22 mouse cellular contexts compared by ENCODE assay signal in the genomic region with DNA sequence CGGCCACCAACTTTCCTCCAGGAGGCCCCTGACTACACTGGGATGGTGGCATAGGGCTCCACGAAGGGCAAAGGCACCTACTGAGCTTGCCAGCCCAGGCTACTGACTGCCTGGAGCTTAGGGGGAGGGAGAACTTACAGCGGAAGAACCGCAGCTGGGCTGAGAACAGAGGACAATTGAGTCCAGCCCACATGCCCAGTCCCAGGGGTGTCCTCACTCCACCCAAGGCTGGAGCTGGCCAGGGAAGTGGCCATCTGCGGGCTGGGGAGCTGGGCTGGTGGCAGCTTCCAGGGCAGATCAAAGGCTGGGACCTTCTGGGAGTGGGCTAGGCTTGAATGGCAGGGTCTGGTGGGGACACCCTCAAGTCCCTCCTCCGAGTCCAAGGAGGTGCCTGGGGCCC. TPM values are rescaled to one million over a fixed set of nuclear protein-coding genes. Genes with fewer than 3 reads are reported as not detected.
DNase-seq lines count a peak whose midpoint lies in the region; ATAC-seq and TF ChIP-seq lines count a peak whose summit lies in the region.
"Had no signal": no experiment of that assay in that cellular context is flagged by ENCODE, and none has a peak within 500 bp of the region (broad histone marks: within the 10 kb centered on the region; RNA-seq: fewer than 3 reads in every experiment).

No protein-coding gene starts in this region.

- peaks cover 21% of the 10 kb centered on the region for H3K4me1 ChIP-seq in heart, embryonic 13.5 days
- H3K4me1 ChIP-seq in limb, embryonic 12.5 days (replicated peaks): no peaks in the 10 kb centered on the region
- no peaks in the 10 kb centered on the region for H3K4me1 ChIP-seq in stomach, postnatal 0 days (replicated peaks; ENCODE audit: control insufficient read depth, insufficient read depth)
- H3K4me1 ChIP-seq: lung, embryonic 15.5 days; midbrain, embryonic 12.5 days had no signal

- no peak for TF ChIP-seq CTCF in stomach, postnatal 0 days (IDR thresholded peaks at IDR 0.05; ENCODE audit: low read depth)

- no peak for ATAC-seq in heart, embryonic 13.5 days (ENCODE audit: extremely low read depth, insufficient number of reproducible peaks, low FRiP score, low TSS enrichment)
- ATAC-seq in limb, embryonic 12.5 days (ENCODE audit: insufficient number of reproducible peaks, insufficient read depth, low FRiP score, low TSS enrichment, low read depth): no peak
- no peak for ATAC-seq in stomach, postnatal 0 days (ENCODE audit: low FRiP score, low TSS enrichment)

- no peak for TF ChIP-seq EP300 in stomach, postnatal 0 days (optimal IDR thresholded peaks at IDR 0.05)

- no peak overlapping the region for H3K4me3 ChIP-seq in heart, embryonic 13.5 days
- H3K4me3 ChIP-seq in limb, embryonic 12.5 days (replicated peaks): no peak overlapping the region
- no peak overlapping the region for H3K4me3 ChIP-seq in stomach, postnatal 0 days (ENCODE audit: low read depth, low read length)
- H3K4me3 ChIP-seq: lung, embryonic 15.5 days; midbrain, embryonic 12.5 days; neural tube, embryonic 15.5 days had no signal

- H3K27me3 ChIP-seq in heart, embryonic 13.5 days (replicated peaks): no peaks in the 10 kb centered on the region
- H3K27me3 ChIP-seq in limb, embryonic 12.5 days: no peaks in the 10 kb centered on the region
- no peaks in the 10 kb centered on the region for H3K27me3 ChIP-seq in stomach, postnatal 0 days (ENCODE audit: control insufficient read depth, insufficient read depth, low read length)
- H3K27me3 ChIP-seq: lung, embryonic 15.5 days; midbrain, embryonic 12.5 days; neural tube, embryonic 15.5 days had no signal

- H3K4me2 ChIP-seq in heart, embryonic 13.5 days: no peak overlapping the region
- H3K4me2 ChIP-seq in limb, embryonic 12.5 days: no peak overlapping the region
- H3K4me2 ChIP-seq in stomach, postnatal 0 days (replicated peaks; ENCODE audit: low read depth): no peak overlapping the region
- H3K4me2 ChIP-seq: lung, embryonic 15.5 days; midbrain, embryonic 12.5 days; neural tube, embryonic 15.5 days had no signal

- H3K36me3 ChIP-seq in heart, embryonic 13.5 days: peaks cover 86% of the 10 kb centered on the region
- H3K36me3 ChIP-seq in limb, embryonic 12.5 days: peaks cover 83% of the 10 kb centered on the region
- H3K36me3 ChIP-seq in stomach, postnatal 0 days (ENCODE audit: control insufficient read depth, insufficient read depth, low read length): peaks cover 34% of the 10 kb centered on the region

- peak overlapping the region; percentile 16; the same call in 1 of the 2 replicates for H3K9ac ChIP-seq in heart, embryonic 13.5 days
- no peak overlapping the region for H3K9ac ChIP-seq in limb, embryonic 12.5 days (replicated peaks)
- H3K9ac ChIP-seq in stomach, postnatal 0 days (ENCODE audit: low read length): 0 out of 2 replicates have a peak overlapping the region, but pooled peaks have one; percentile 13
- H3K9ac ChIP-seq: lung, embryonic 15.5 days; neural tube, embryonic 15.5 days had no signal

- no peaks in the 10 kb centered on the region for H3K9me3 ChIP-seq in heart, embryonic 13.5 days
- no peaks in the 10 kb centered on the region for H3K9me3 ChIP-seq in limb, embryonic 12.5 days
- no peaks in the 10 kb centered on the region for H3K9me3 ChIP-seq in stomach, postnatal 0 days (ENCODE audit: control insufficient read depth, low read length)
- H3K9me3 ChIP-seq: lung, embryonic 15.5 days; midbrain, embryonic 12.5 days; neural tube, embryonic 15.5 days had no signal

- DNase-seq in heart, postnatal 4 days: no peak
- DNase-seq in urinary bladder, adult 2 months (ENCODE audit: low spot score): peak; percentile 21
- no peak for DNase-seq in urinary bladder, postnatal 14 days (ENCODE audit: low spot score)
- no peak for DNase-seq in stomach, postnatal 0 days (ENCODE audit: low spot score)
- DNase-seq in ovary, postnatal 14 days (ENCODE audit: low spot score): no peak
- no peak for DNase-seq in heart, adult 9 months (ENCODE audit: low spot score in 2 of 2)
- DNase-seq: cerebellum, adult 9-11 months; gastrocnemius, postnatal 14 days; heart, postnatal 36 days; right cerebral cortex, adult 18-20 months; thymus, postnatal 25 days had no signal

- no peak overlapping the region for H3K27ac ChIP-seq in heart, embryonic 13.5 days (replicated peaks)
- H3K27ac ChIP-seq in limb, embryonic 12.5 days: peak overlapping the region; percentile 50; the same call in 1 of the 2 replicates
- H3K27ac ChIP-seq in stomach, postnatal 0 days (replicated peaks): 0 out of 2 replicates have a peak overlapping the region, but pooled peaks have one; percentile 18
- H3K27ac ChIP-seq: lung, embryonic 15.5 days; macrophage; midbrain, embryonic 12.5 days; neural tube, embryonic 15.5 days had no signal

- WGBS in heart, embryonic 13.5 days: 81% methylated on average over 6 of the region's 6 CpGs
- WGBS in limb, embryonic 12.5 days: 78% methylated on average over 6 of the region's 6 CpGs
- 64% methylated on average over 6 of the region's 6 CpGs for WGBS in stomach, postnatal 0 days

RNA-seq across cellular contexts. Expression of gene Pias4, which starts 13.0 kb away (rescaled TPM):
- 35.7 and 40.3 TPM in 2 replicates for polyA plus RNA-seq in heart, embryonic 13.5 days (2015; fragmentation: Nextera tagmentation; extraction: Ambion mirVana)
- total RNA-seq in heart, postnatal 4 days (2021): 10 to 100 TPM; 17.5 to 18.6 TPM
- polyA plus RNA-seq in urinary bladder, adult 2 months (2012; rRNA removed): 12.5 and 17.9 TPM in 2 replicates
- 57.7 and 62.1 TPM in 2 replicates for polyA plus RNA-seq in limb, embryonic 12.5 days (2016; fragmentation: Nextera tagmentation; extraction: Ambion mirVana)
- polyA plus RNA-seq in stomach, postnatal 0 days (2015; fragmentation: Nextera tagmentation; extraction: Ambion mirVana): 18.7 and 20.9 TPM in 2 replicates

RNA-seq across cellular contexts. Expression of gene Zbtb7a, which starts 19.7 kb away (rescaled TPM):
- polyA plus RNA-seq in heart, embryonic 13.5 days (2015; fragmentation: Nextera tagmentation; extraction: Ambion mirVana): 19.5 and 20.1 TPM in 2 replicates
- total RNA-seq in heart, postnatal 4 days (2021): 10 to 100 TPM; 37.0 to 43.0 TPM
- 30.0 and 39.0 TPM in 2 replicates for polyA plus RNA-seq in urinary bladder, adult 2 months (2012; rRNA removed)
- 19.0 and 19.7 TPM in 2 replicates for polyA plus RNA-seq in limb, embryonic 12.5 days (2016; fragmentation: Nextera tagmentation; extraction: Ambion mirVana)
- 87.5 and 94.1 TPM in 2 replicates for polyA plus RNA-seq in stomach, postnatal 0 days (2015; fragmentation: Nextera tagmentation; extraction: Ambion mirVana)

RNA-seq across cellular contexts. Expression of gene Eef2, which starts 21.7 kb away (rescaled TPM):
- polyA plus RNA-seq in heart, embryonic 13.5 days (2015; fragmentation: Nextera tagmentation; extraction: Ambion mirVana): 393 and 411 TPM in 2 replicates
- 1,000 to 10,000 TPM; 1,326 to 1,351 TPM for total RNA-seq in heart, postnatal 4 days (2021)
- polyA plus RNA-seq in urinary bladder, adult 2 months (2012; rRNA removed): 1,109 and 1,486 TPM in 2 replicates
- polyA plus RNA-seq in limb, embryonic 12.5 days (2016; fragmentation: Nextera tagmentation; extraction: Ambion mirVana): 524 and 544 TPM in 2 replicates
- 337 and 380 TPM in 2 replicates for polyA plus RNA-seq in stomach, postnatal 0 days (2015; fragmentation: Nextera tagmentation; extraction: Ambion mirVana)

RNA-seq across cellular contexts. Expression of gene Dapk3, which starts 28.1 kb away (rescaled TPM):
- polyA plus RNA-seq in heart, embryonic 13.5 days (2015; fragmentation: Nextera tagmentation; extraction: Ambion mirVana): 41.5 and 42.4 TPM in 2 replicates
- 10 to 100 TPM; 41.9 to 45.7 TPM for total RNA-seq in heart, postnatal 4 days (2021)
- polyA plus RNA-seq in urinary bladder, adult 2 months (2012; rRNA removed): 58.2 and 61.1 TPM in 2 replicates
- 64.2 and 65.7 TPM in 2 replicates for polyA plus RNA-seq in limb, embryonic 12.5 days (2016; fragmentation: Nextera tagmentation; extraction: Ambion mirVana)
- polyA plus RNA-seq in stomach, postnatal 0 days (2015; fragmentation: Nextera tagmentation; extraction: Ambion mirVana): 44.6 and 51.8 TPM in 2 replicates

RNA-seq across cellular contexts. Expression of gene 4930442H23Rik, which starts 28.9 kb away (rescaled TPM):
- polyA plus RNA-seq in heart, embryonic 13.5 days (2015; fragmentation: Nextera tagmentation; extraction: Ambion mirVana): 0.27 TPM in 1 of 2 replicates, not detected in the other
- not detected for total RNA-seq in heart, postnatal 4 days (2021)
- polyA plus RNA-seq in urinary bladder, adult 2 months (2012; rRNA removed): not detected in 2 replicates
- not detected in 2 replicates for polyA plus RNA-seq in limb, embryonic 12.5 days (2016; fragmentation: Nextera tagmentation; extraction: Ambion mirVana)
- polyA plus RNA-seq in stomach, postnatal 0 days (2015; fragmentation: Nextera tagmentation; extraction: Ambion mirVana): 0.07 TPM in 1 of 2 replicates, not detected in the other
- total RNA-seq: adrenal gland, postnatal 4 days; gastrocnemius, postnatal 14 days; heart, adult 8-10 months; heart, postnatal 36 days; left cerebral cortex, adult 18-20 months; liver, adult 2 months had no signal
- polyA plus RNA-seq: kidney, embryonic 16.5 days; liver, adult 2 months; macrophage; midbrain, embryonic 12.5 days; neural tube, embryonic 15.5 days had no signal
